ENCODE assay signal across 12 mouse cellular contexts in genomic region chr7:25729862-25730261, GRCm38 (mm10). TPM values are rescaled to one million over a fixed set of nuclear protein-coding genes. Genes with fewer than 3 reads are reported as not detected.
DNase-seq lines count a peak whose midpoint lies in the region.
"Had no signal": no experiment of that assay in that cellular context is flagged by ENCODE, and none has a peak within 500 bp of the region (broad histone marks: within the 10 kb centered on the region; RNA-seq: fewer than 3 reads in every experiment).

No protein-coding gene starts in this region.

- peak; percentile 78 for DNase-seq in gastrocnemius, adult 18-20 months (ENCODE audit: low spot score)
- no peak for DNase-seq in gastrocnemius, postnatal 4 days (ENCODE audit: low spot score in 2 of 2)
- peak; percentile 49 for DNase-seq in NIH3T3 (ENCODE audit: low read depth)
- DNase-seq in gastrocnemius, postnatal 36 days = peak; percentile 60 to 62
- DNase-seq in heart, postnatal 36 days = peak; percentile 55 to 69
- DNase-seq in cerebellum, adult 18-20 months = no peak
- DNase-seq in left cerebral cortex, postnatal 10 days (ENCODE audit: extremely low spot score in 1 of 2, low spot score in 2 of 2) = no peak
- DNase-seq in left cerebral cortex, adult 11 months (ENCODE audit: low spot score) = no peak
- DNase-seq: cerebellum, adult 9-10 months; liver; lung, embryonic 14.5 days; thymus, postnatal 14 days had no signal

- intact Hi-C loops in gastrocnemius, postnatal 36 days (cut with DNase I) = no loop called here
- intact Hi-C loops in heart, postnatal 36 days (cut with DNase I) = no loop called here
- intact Hi-C loops in left cerebral cortex, postnatal 10 days (cut with DNase I) = no loop called here

RNA-seq across cellular contexts. Expression of gene Ccdc97, which starts 11.0 kb away (rescaled TPM):
- 10 to 100 TPM; 42.1 to 43.5 TPM for total RNA-seq in gastrocnemius, adult 18-20 months (2021)
- 10 to 100 TPM; 34.5 to 39.4 TPM for total RNA-seq in gastrocnemius, postnatal 4 days (2021)
- 10 to 100 TPM; 37.2 to 38.2 TPM for total RNA-seq in gastrocnemius, postnatal 36 days (2021)
- total RNA-seq in heart, postnatal 36 days (2021) = 10 to 100 TPM; 55.0 to 55.8 TPM
- 10 to 100 TPM; 41.7 to 46.1 TPM for total RNA-seq in left cerebral cortex, postnatal 10 days (2021)

RNA-seq across cellular contexts. Expression of gene Hnrnpul1, which starts 24.7 kb away (rescaled TPM):
- 10 to 100 TPM; 69.1 to 73.4 TPM for total RNA-seq in gastrocnemius, adult 18-20 months (2021)
- total RNA-seq in gastrocnemius, postnatal 4 days (2021) = 100 to 1,000 TPM; 131 to 132 TPM
- total RNA-seq in gastrocnemius, postnatal 36 days (2021) = 10 to 100 TPM; 60.4 to 62.0 TPM
- 10 to 100 TPM; 78.4 to 82.7 TPM for total RNA-seq in heart, postnatal 36 days (2021)
- 100 to 1,000 TPM; 116 to 117 TPM for total RNA-seq in left cerebral cortex, postnatal 10 days (2021)

RNA-seq across cellular contexts. Expression of gene Tgfb1, which starts 43.1 kb away (rescaled TPM):
- 1 to 10 TPM; 3.9 to 7.8 TPM for total RNA-seq in gastrocnemius, adult 18-20 months (2021)
- total RNA-seq in gastrocnemius, postnatal 4 days (2021) = 10 to 100 TPM; 21.4 to 24.6 TPM
- 1 to 10 TPM; 6.0 to 6.2 TPM for total RNA-seq in gastrocnemius, postnatal 36 days (2021)
- total RNA-seq in heart, postnatal 36 days (2021) = 10 to 100 TPM; 23.8 to 27.0 TPM
- total RNA-seq in left cerebral cortex, postnatal 10 days (2021) = 10 to 100 TPM in 1 of 2 experiments, 1 to 10 TPM in 1; 9.7 to 12.2 TPM

RNA-seq across cellular contexts. Expression of gene B9d2, which starts 49.3 kb away (rescaled TPM):
- 1 to 10 TPM; 7.3 to 7.8 TPM for total RNA-seq in gastrocnemius, adult 18-20 months (2021)
- total RNA-seq in gastrocnemius, postnatal 4 days (2021) = 10 to 100 TPM; 12.1 to 12.9 TPM
- total RNA-seq in gastrocnemius, postnatal 36 days (2021) = 1 to 10 TPM; 6.9 to 9.7 TPM
- 10 to 100 TPM; 10.2 to 10.8 TPM for total RNA-seq in heart, postnatal 36 days (2021)
- 10 to 100 TPM; 34.5 to 36.3 TPM for total RNA-seq in left cerebral cortex, postnatal 10 days (2021)

RNA-seq across cellular contexts. Expression of gene Tmem91, which starts 54.9 kb away (rescaled TPM):
- total RNA-seq in gastrocnemius, adult 18-20 months (2021) = not detected
- not detected for total RNA-seq in gastrocnemius, postnatal 4 days (2021)
- not detected for total RNA-seq in gastrocnemius, postnatal 36 days (2021)
- total RNA-seq in heart, postnatal 36 days (2021) = not detected
- 10 to 100 TPM; 53.6 to 67.6 TPM for total RNA-seq in left cerebral cortex, postnatal 10 days (2021)

Comparison
In these comparisons a context has a peak if more than half of its experiments do, and no peak if none do; other contexts are left out.
1. DNase-seq: peak in gastrocnemius, adult 18-20 months (single experiment), NIH3T3 (single experiment), gastrocnemius, postnatal 36 days (2 of 2) and heart, postnatal 36 days (2 of 2); none in gastrocnemius, postnatal 4 days (0 of 2), cerebellum, adult 18-20 months (0 of 2), left cerebral cortex, postnatal 10 days (0 of 2) and left cerebral cortex, adult 11 months (single experiment).